ENCODE assay signal across 1 mouse cellular context in the genomic region with DNA sequence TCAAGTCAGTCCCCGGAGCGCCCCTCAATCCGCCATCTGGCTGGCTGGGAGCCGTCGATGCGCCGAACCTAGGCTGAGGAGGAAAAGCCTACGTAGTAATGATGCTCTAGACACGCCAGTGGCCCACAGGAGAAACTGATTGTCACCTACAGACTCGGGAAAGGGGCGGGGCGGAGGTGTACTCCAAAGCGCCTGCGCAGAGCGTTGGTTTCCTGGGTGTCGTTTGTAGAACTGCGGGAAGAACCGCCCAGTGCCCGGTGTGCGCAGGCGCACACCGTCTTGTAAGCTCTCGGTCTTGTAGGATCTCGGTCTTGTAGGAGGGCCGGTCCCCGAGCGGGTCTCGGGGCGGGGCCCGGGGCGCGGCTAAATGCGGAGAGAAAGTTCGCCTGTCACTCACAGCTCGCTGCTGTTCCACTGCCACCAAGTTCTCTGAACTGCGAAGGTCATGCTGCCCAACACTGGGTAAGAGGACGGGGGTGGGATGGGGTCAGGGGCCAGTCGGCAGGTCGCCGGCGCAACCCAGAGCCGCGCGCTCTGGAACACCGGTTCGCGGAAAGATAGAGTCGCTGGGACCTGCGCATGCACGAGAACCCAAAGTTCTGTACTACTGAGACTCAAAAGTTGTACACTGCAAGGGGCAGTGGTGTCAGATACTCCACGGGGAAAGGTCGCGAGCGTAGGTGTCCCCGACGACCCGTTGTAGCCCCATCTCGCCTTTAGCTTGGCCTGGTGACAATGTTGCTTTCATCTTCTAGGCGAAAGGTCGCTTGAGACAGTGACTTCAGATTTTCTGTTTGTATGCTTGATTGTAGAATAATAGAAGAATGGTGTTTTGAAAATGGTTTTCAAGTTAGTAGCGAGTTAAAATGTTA.
TF ChIP-seq lines count a peak whose summit lies in the region.

A gene (plus strand): TSS at position 250 of the 872 bp plus-strand sequence.

TF ChIP-seq in MEL, 35 proteins besides CTCF, POLR2A, EP300 and RAD21 (continued from another document):
- no peak for TF ChIP-seq JUND (IDR thresholded peaks at IDR 0.05; ENCODE audit: low read depth, low read length)
- TF ChIP-seq KAT2A (conservative IDR thresholded peaks at IDR 0.05; ENCODE audit: low read depth, low read length): no peak
- no peak for TF ChIP-seq POLR2AphosphoS5 (IDR thresholded peaks at IDR 0.05; ENCODE audit: borderline replicate concordance, low read depth, low read length)
- peak; percentile 63; the same call in 1 of the 2 replicates for TF ChIP-seq RCOR1 (IDR thresholded peaks at IDR 0.05; ENCODE audit: low read depth, low read length)
- no peak; the same call in 1 of the 2 replicates for TF ChIP-seq POLR2AphosphoS2 (IDR thresholded peaks at IDR 0.05; ENCODE audit: low read length)
- TF ChIP-seq ELF1 (IDR thresholded peaks at IDR 0.05; ENCODE audit: low read depth, low read length): peak; percentile 71
- no peak for TF ChIP-seq MAX (IDR thresholded peaks at IDR 0.05; ENCODE audit: low read length)
- TF ChIP-seq HCFC1 (IDR thresholded peaks at IDR 0.05; ENCODE audit: low read depth, low read length): peak; percentile 68
